Mouse (Mus musculus): ENCODE results near the gene Arid1b. TPM values are rescaled to one million over a fixed set of nuclear protein-coding genes. Genes with fewer than 3 reads are reported as not detected.

Gene Arid1b
- total RNA-seq, 1 experiment, result 9.2 TPM

- peaks cover 4% of the 10 kb centered on the region; the same call in 1 of the 2 replicates for H3K36me3 ChIP-seq (ENCODE audit: control insufficient read depth, insufficient read depth, low read length, poor library complexity, severe bottlenecking)
- in situ Hi-C loops (cut with MboI; ENCODE audit: low sequenced_read_pairs in 2 of 2, unreplicated experiment in 2 of 2), result no loop called here
- no peak for TF ChIP-seq ZC3H11A (IDR thresholded peaks at IDR 0.05; ENCODE audit: borderline replicate concordance, low read depth, low read length)
- TF ChIP-seq ZNF384 (IDR thresholded peaks at IDR 0.05; ENCODE audit: low read depth, low read length), result no peak
- no peak for DNase-seq (ENCODE audit: low read depth, low spot score)
- H3K4me1 ChIP-seq (ENCODE audit: control insufficient read depth in 2 of 2, insufficient read depth in 2 of 2, low read length in 2 of 2, poor library complexity in 1 of 2), result no peaks in the 10 kb centered on the region
- H3K4me3 ChIP-seq (ENCODE audit: insufficient read depth in 1 of 2, low read depth in 1 of 2, low read length in 2 of 2, poor library complexity in 1 of 2, severe bottlenecking in 1 of 2), result no peak overlapping the region
- H3K9me3 ChIP-seq (ENCODE audit: control insufficient read depth, insufficient read depth, low read depth, low read length), result no peaks in the 10 kb centered on the region
- no peak overlapping the region for H3K27ac ChIP-seq (ENCODE audit: insufficient read depth, low read depth, low read length, poor library complexity, severe bottlenecking)
- H3K9ac ChIP-seq (ENCODE audit: insufficient read depth, low read depth, low read length, poor library complexity, severe bottlenecking), result no peak overlapping the region
Measured at GRCm38 (mm10) chr17:5305783-5306477, 311.8 kb downstream of the Arid1b start.

DNA sequence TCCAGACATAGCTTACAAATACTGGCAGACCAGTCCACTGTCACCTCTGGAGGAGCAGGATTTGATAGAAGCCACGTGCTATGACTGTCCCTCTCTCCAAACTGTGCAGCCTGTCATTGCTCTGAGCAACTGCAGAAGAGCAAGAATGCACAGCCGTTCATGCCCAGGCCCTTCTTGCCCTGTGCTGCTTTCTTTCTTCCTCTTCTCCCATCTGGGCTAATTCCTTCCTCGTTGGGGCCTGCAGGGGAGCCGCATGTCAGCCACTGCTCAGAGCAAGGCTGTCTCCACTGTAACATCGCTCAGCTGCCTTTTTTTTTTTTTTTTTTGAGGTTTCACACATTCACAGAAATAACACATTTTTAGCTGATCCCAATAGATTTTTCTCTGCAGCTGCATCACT, 315.8 kb downstream of the Arid1b start:
- Histone ChIP-seq H3K9ac (ENCODE audit: insufficient read depth, low read depth, low read length, poor library complexity, severe bottlenecking) (no peak overlapping the region), H3K27ac (ENCODE audit: insufficient read depth, low read depth, low read length, poor library complexity, severe bottlenecking) (no peak overlapping the region), H3K4me3 (ENCODE audit: insufficient read depth in 1 of 2, low read depth in 1 of 2, low read length in 2 of 2, poor library complexity in 1 of 2, severe bottlenecking in 1 of 2) (no peak overlapping the region), H3K9me3 (ENCODE audit: control insufficient read depth, insufficient read depth, low read depth, low read length) (no peaks in the 10 kb centered on the region), H3K4me1 (ENCODE audit: control insufficient read depth in 2 of 2, insufficient read depth in 2 of 2, low read length in 2 of 2, poor library complexity in 1 of 2) (no peaks in the 10 kb centered on the region), H3K36me3 (ENCODE audit: control insufficient read depth, insufficient read depth, low read length, poor library complexity, severe bottlenecking) (peaks cover 7% of the 10 kb centered on the region; the same call in 1 of the 2 replicates)
- in situ Hi-C loops (cut with MboI; ENCODE audit: low sequenced_read_pairs in 2 of 2, unreplicated experiment in 2 of 2), result no loop called here
- TF ChIP-seq ZC3H11A (IDR thresholded peaks at IDR 0.05; ENCODE audit: borderline replicate concordance, low read depth, low read length), result no peak
- TF ChIP-seq MAFK (IDR thresholded peaks at IDR 0.05; ENCODE audit: insufficient read depth, low read depth, low read length), result no peak
- TF ChIP-seq CHD2 (IDR thresholded peaks at IDR 0.05; ENCODE audit: low read depth, low read length), result no peak
- TF ChIP-seq ZNF384 (IDR thresholded peaks at IDR 0.05; ENCODE audit: low read depth, low read length), result no peak
- TF ChIP-seq HCFC1 (IDR thresholded peaks at IDR 0.05; ENCODE audit: borderline replicate concordance, insufficient read depth, low read length), result no peak
- no peak for DNase-seq (ENCODE audit: low read depth, low spot score)

DNA sequence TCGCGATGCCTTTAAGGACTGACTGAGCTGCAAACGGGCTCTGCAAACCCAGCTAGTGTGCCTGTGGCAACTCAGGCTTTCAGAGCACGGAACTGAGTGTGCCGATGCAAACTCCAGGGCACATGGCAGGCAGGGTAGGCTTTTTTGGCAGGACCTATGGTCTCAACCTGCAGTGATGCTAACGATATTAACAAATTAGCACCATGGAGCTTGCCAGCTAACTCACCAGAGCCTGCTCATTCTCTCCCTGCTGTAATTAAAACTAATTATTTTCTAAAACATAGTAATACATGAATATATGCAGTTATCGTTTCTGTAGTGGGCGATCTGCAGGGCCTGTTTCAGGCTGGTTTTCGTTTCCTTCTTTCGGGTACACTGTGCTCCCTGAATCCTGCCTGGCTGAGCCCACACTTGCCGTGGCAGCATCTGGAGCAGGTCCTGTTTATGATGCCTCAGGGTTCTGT, 316.3 kb downstream of the Arid1b start:
- in situ Hi-C loops (cut with MboI; ENCODE audit: low sequenced_read_pairs in 2 of 2, unreplicated experiment in 2 of 2), result no loop called here
- H3K9me3 ChIP-seq (ENCODE audit: control insufficient read depth, insufficient read depth, low read depth, low read length), result no peaks in the 10 kb centered on the region
- no peaks in the 10 kb centered on the region for H3K4me1 ChIP-seq (ENCODE audit: control insufficient read depth in 2 of 2, insufficient read depth in 2 of 2, low read length in 2 of 2, poor library complexity in 1 of 2)
- H3K9ac ChIP-seq (ENCODE audit: insufficient read depth, low read depth, low read length, poor library complexity, severe bottlenecking), result no peak overlapping the region
- H3K4me3 ChIP-seq (ENCODE audit: insufficient read depth in 1 of 2, low read depth in 1 of 2, low read length in 2 of 2, poor library complexity in 1 of 2, severe bottlenecking in 1 of 2), result no peak overlapping the region
- no peak overlapping the region for H3K27ac ChIP-seq (ENCODE audit: insufficient read depth, low read depth, low read length, poor library complexity, severe bottlenecking)
- no peak for DNase-seq (ENCODE audit: low read depth, low spot score)
- TF ChIP-seq MAFK (IDR thresholded peaks at IDR 0.05; ENCODE audit: insufficient read depth, low read depth, low read length) (no peak), ZNF384 (IDR thresholded peaks at IDR 0.05; ENCODE audit: low read depth, low read length) (no peak), CHD2 (IDR thresholded peaks at IDR 0.05; ENCODE audit: low read depth, low read length) (no peak), ZC3H11A (IDR thresholded peaks at IDR 0.05; ENCODE audit: borderline replicate concordance, low read depth, low read length) (no peak), HCFC1 (IDR thresholded peaks at IDR 0.05; ENCODE audit: borderline replicate concordance, insufficient read depth, low read length) (no peak)
- H3K36me3 ChIP-seq (ENCODE audit: control insufficient read depth, insufficient read depth, low read length, poor library complexity, severe bottlenecking), result peaks cover 7% of the 10 kb centered on the region; the same call in 1 of the 2 replicates

DNA sequence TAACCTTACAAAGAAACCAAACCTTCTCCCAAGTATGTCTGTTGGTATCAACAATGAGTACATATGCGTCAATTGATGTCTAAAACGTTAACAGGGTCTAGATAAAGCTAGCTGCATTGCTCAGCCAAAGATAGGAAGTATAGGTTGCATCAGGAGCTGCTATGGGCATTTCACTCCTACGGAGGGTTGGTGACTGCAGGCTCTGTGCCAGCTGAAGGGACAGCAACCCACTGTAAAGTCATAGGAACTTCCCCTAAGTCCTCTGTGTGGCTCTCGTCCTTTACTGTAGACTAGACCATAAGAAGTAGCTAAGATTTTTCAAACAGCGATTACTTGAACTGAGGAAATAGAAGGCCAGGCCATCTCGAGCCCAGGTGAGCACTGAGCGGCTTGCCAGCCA, 316.9 kb downstream of the Arid1b start:
- no peaks in the 10 kb centered on the region for H3K4me1 ChIP-seq (ENCODE audit: control insufficient read depth in 2 of 2, insufficient read depth in 2 of 2, low read length in 2 of 2, poor library complexity in 1 of 2)
- no peaks in the 10 kb centered on the region for H3K9me3 ChIP-seq (ENCODE audit: control insufficient read depth, insufficient read depth, low read depth, low read length)
- H3K9ac ChIP-seq (ENCODE audit: insufficient read depth, low read depth, low read length, poor library complexity, severe bottlenecking), result no peak overlapping the region
- H3K27ac ChIP-seq (ENCODE audit: insufficient read depth, low read depth, low read length, poor library complexity, severe bottlenecking), result no peak overlapping the region
- no peak for DNase-seq (ENCODE audit: low read depth, low spot score)
- in situ Hi-C loops (cut with MboI; ENCODE audit: low sequenced_read_pairs in 2 of 2, unreplicated experiment in 2 of 2), result no loop called here
- TF ChIP-seq ZNF384 (IDR thresholded peaks at IDR 0.05; ENCODE audit: low read depth, low read length) (no peak), ZC3H11A (IDR thresholded peaks at IDR 0.05; ENCODE audit: borderline replicate concordance, low read depth, low read length) (no peak), CHD2 (IDR thresholded peaks at IDR 0.05; ENCODE audit: low read depth, low read length) (no peak), HCFC1 (IDR thresholded peaks at IDR 0.05; ENCODE audit: borderline replicate concordance, insufficient read depth, low read length) (no peak), MAFK (IDR thresholded peaks at IDR 0.05; ENCODE audit: insufficient read depth, low read depth, low read length) (no peak)
- peaks cover 7% of the 10 kb centered on the region; the same call in 1 of the 2 replicates for H3K36me3 ChIP-seq (ENCODE audit: control insufficient read depth, insufficient read depth, low read length, poor library complexity, severe bottlenecking)
- H3K4me3 ChIP-seq (ENCODE audit: insufficient read depth in 1 of 2, low read depth in 1 of 2, low read length in 2 of 2, poor library complexity in 1 of 2, severe bottlenecking in 1 of 2), result no peak overlapping the region

Measured in ES-E14 (cell line).